8 mouse cellular contexts compared by ENCODE assay signal in genomic region chr14:67993142-67993541, GRCm38 (mm10).
DNase-seq lines count a peak whose midpoint lies in the region; ATAC-seq and TF ChIP-seq lines count a peak whose summit lies in the region.

No protein-coding gene starts in this region.

- WGBS in midbrain, embryonic 16.5 days = 12% methylated on average over 8 of the region's 8 CpGs

- TF ChIP-seq CTCF in testis, adult 2 months (IDR thresholded peaks at IDR 0.05; ENCODE audit: control insufficient read depth, insufficient read depth, insufficient replicate concordance, low read depth, low read length) = peak; percentile 49; the same call in 1 of the 2 replicates

- DNase-seq in 3134 (ENCODE audit: extremely low read depth, insufficient read length, low spot score) (peak; percentile 3), ZHBTc4 (ENCODE audit: low read depth, low spot score) (peak; percentile 40)
- DNase-seq in gastrocnemius, postnatal 10 days = peak; percentile 58
- DNase-seq in induced T-regulatory cell, adult 2 months (ENCODE audit: low read depth) = peak; percentile 79
- peak; percentile 67 for DNase-seq in left cerebral cortex, postnatal 4 days

- no peak for TF ChIP-seq POLR2A in testis, adult 2 months (IDR thresholded peaks at IDR 0.05; ENCODE audit: control insufficient read depth, low read depth, low read length)

- no peak overlapping the region for H3K27ac ChIP-seq in midbrain, embryonic 16.5 days (ENCODE audit: low read length)
- H3K27ac ChIP-seq in testis, adult 2 months (ENCODE audit: control insufficient read depth, insufficient read depth, low read depth, low read length) = no peak overlapping the region

- H3K4me2 ChIP-seq in midbrain, embryonic 16.5 days (ENCODE audit: low read length) = peak overlapping the region; percentile 37; the same call in 1 of the 2 replicates

- no peaks in the 10 kb centered on the region for H3K9me3 ChIP-seq in midbrain, embryonic 16.5 days (replicated peaks; ENCODE audit: control insufficient read depth, low read length, poor library complexity, severe bottlenecking)

- no peak overlapping the region for H3K4me3 ChIP-seq in midbrain, embryonic 16.5 days (ENCODE audit: low read depth, low read length)
- H3K4me3 ChIP-seq in testis, adult 2 months (ENCODE audit: control insufficient read depth, low read depth, low read length) = no peak overlapping the region

- intact Hi-C loops in left cerebral cortex, postnatal 4 days (cut with DNase I) = loop anchor here (10.0 kb wide), 2 partner anchors 162 to 502 kb away; no protein-coding TSS in a partner anchor

- no peaks in the 10 kb centered on the region for H3K27me3 ChIP-seq in midbrain, embryonic 16.5 days (ENCODE audit: control insufficient read depth, insufficient read depth, low read depth, low read length)
- no peaks in the 10 kb centered on the region for H3K27me3 ChIP-seq in testis, adult 2 months (ENCODE audit: control insufficient read depth, insufficient read depth, low read length)

- H3K9ac ChIP-seq in midbrain, embryonic 16.5 days (ENCODE audit: low read depth, low read length) = no peak overlapping the region

- H3K4me1 ChIP-seq in midbrain, embryonic 16.5 days (ENCODE audit: control insufficient read depth, insufficient read depth, low read length) = 0 out of 2 replicates have a peak, but pooled peaks cover 3% of the 10 kb centered on the region
- H3K4me1 ChIP-seq in testis, adult 2 months (ENCODE audit: control insufficient read depth, insufficient read depth, low read length) = no peaks in the 10 kb centered on the region

- no peaks in the 10 kb centered on the region for H3K36me3 ChIP-seq in midbrain, embryonic 16.5 days (ENCODE audit: control insufficient read depth, insufficient read depth, low read length)
- H3K36me3 ChIP-seq in testis, adult 2 months (ENCODE audit: control insufficient read depth, insufficient read depth, low read length) = no peaks in the 10 kb centered on the region

- peak; percentile 78; the same call in 1 of the 2 replicates for ATAC-seq in common myeloid progenitor, adult 5-6 weeks (replicated peaks; ENCODE audit: low read depth, poor library complexity, severe bottlenecking)
- ATAC-seq in midbrain, embryonic 16.5 days = no peak

Comparison
In these comparisons a context has a peak if more than half of its experiments do, and no peak if none do; other contexts are left out.
1. DNase-seq: peak in every context shown above with its lines; median percentile 79 in induced T-regulatory cell, adult 2 months; 67 in left cerebral cortex, postnatal 4 days; 58 in gastrocnemius, postnatal 10 days; 40 in ZHBTc4; 3 in 3134.